Mouse (Mus musculus) layer of hippocampus, adult 9-10 months (tissue): ENCODE results near the gene Ccdc87.
"Not testable (repeated sequence)": the region's sequence is repeated elsewhere in the genome, so short reads cannot be mapped to it uniquely, and the experiment has no call there.

ENCODE experiments used
- DNase-seq: peaks from one replicate; pipeline ENCODE4 v3.0.0; 2022; ENCODE audit warnings: low spot score

The Ccdc87 gene

DNA sequence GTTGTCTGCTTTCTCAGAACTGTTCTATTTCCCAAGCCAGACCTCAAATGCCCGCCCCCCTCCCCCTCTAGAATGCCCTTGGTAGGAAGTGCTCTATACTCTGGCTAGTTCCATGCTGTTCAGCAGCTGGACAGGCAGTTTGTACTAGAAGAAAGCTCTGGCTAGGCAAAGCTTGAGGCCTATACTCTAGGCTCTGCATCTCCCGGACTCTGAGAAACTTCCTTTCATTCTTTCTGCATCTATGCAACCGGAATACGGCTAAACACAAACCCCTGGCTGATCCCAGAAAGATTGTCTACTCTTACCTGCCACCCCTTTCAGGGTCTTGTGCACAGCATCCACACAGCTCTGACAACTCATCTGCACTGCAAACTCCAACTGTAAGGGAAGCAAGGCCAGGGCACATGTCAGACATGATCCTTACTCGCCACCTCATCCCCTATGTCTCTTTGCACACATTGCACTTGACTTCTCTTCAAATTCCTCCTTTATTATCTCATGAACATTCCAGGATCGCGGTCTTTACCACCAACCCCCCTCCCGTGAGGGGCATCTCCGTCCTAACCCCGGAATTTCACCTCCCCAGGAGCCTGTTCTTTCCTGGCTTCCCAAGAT, 533 bp upstream of the Ccdc87 start:
- DNase-seq = no peak

- DNase-seq = no peak
Measured at GRCm38 (mm10) chr19:4840848-4841247, 1.7 kb downstream of the Ccdc87 start.

DNA sequence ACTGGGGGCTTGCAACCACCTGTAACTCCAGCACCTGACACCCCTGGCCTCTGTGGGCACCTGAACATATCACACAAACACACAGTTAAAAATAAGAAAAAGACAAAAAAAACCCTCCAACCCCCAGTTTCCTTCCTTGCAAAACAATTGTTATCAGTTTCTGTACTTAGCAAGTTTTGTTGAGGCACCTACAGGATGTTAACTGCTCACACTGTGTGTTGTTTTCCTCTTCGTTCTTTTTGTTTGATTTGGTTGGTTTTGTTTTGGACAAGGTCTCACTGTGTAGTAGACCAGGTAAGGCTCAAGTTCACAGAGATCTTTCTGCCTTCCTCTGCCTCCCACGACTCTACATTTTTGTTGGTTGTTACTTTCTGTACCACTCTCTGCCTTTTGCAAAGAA, 3.4 kb downstream of the Ccdc87 start:
- no peak for DNase-seq

GRCm38 (mm10) chr19:4845846-4846245, 6.7 kb downstream of the Ccdc87 start:
- DNase-seq = no peak

DNA sequence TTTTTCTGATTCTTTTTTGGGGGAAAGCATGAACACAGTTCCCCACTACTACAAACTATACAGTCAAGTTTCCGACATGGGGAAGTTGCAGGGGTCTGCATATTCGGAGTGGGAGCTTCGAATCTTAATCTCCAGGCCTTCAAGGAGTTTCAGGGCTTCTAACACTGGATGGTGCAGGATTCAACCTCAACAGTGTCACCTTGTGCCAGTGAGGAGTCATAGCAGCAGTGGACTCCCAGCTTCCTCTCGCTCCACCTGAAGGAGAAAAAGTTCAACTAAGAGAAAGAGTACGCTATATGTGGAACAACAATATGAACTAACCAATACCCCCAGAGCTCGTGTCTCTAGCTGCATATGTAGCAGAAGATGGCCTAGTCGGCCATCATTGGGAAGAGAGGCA, 8.3 kb downstream of the Ccdc87 start:
- no peak for DNase-seq

DNA sequence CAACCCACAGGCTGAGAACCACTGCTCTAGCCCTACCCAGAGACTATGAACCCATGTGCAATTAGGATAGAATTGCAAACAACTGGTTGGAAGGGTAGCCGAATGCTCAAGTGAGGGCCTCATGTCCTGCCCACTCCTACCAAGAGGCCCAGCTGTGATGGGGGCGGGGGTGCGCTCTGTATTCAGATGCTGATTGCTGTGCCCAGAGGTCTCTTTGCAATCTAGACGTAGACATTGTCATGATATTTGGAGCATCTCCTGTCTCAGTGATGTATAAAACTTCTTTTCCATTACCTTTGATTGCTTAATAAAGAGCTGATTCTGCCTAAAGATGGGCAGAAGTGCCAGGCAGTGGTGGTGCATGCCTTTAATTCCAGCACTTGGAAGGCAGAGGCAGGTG, 10.6 kb downstream of the Ccdc87 start:
- DNase-seq = no peak

DNA sequence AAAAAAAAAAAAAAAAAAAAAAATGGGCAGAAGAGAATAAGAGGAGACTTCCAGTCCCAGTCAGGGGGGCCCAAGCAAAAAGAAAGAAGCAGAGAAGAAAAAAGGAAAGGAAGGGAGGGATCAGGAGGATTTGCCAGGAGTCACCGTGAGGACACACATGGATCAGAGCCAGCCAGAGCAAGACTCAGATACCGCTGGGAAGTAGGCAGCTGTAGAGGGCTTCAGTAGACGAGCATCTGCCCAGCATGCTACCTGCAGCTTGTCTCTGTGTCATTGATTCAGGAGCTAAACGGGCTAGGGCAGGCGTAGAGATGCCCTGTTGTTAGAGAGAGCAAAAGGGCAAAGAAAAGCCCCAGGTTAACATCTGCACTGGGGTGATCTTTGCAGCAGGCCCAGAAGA, 11.1 kb downstream of the Ccdc87 start:
- DNase-seq = no peak

- peak; percentile 71 for DNase-seq
Measured at GRCm38 (mm10) chr19:4854552-4855469, 15.6 kb downstream of the Ccdc87 start, which contains the start of gene Ctsf. Gene Ctsf, plus strand, starts transcription at chr19:4855130.

DNA sequence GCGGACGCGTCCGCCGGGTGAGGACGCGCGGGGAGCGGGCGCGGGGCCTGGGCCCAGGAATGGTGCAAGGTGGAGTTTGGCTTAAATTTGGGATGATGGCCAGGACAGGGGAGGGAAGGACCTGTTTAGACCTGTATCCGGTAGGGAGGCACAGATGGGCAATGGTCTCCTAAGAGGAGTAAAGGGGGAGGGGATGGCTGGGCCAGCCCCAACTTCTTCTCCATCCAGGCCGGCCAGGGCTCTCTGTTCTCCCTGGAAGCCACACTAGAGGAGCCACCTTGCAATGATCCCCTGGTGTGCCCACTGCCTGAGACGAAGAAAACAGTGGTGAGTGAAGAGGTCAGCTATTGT, 16.3 kb downstream of the Ccdc87 start:
- DNase-seq = no peak

DNA sequence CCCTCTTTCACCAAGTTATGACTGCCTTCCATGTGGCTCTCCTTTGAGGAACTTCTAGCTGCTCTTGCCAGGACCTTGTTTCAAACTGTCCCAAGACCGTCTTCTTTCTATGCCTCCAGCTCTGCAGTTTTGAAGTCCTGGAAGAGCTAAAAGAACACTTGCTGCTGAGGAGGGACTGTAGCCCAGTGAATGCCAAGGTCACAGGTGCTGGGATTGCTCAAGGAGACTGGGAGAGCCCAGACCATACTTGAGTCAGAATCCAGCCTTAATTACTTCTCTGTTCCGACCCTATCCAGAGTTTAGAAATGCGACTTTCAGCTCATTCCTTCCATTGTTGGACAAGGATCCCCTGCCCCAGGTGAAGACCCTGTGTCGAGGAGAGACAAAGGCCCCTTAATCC, 16.8 kb downstream of the Ccdc87 start:
- no peak for DNase-seq

GRCm38 (mm10) chr19:4859081-4859480, 19.9 kb downstream of the Ccdc87 start:
- DNase-seq = no peak

GRCm38 (mm10) chr19:4863048-4863447, 23.9 kb downstream of the Ccdc87 start:
- no peak for DNase-seq

DNA sequence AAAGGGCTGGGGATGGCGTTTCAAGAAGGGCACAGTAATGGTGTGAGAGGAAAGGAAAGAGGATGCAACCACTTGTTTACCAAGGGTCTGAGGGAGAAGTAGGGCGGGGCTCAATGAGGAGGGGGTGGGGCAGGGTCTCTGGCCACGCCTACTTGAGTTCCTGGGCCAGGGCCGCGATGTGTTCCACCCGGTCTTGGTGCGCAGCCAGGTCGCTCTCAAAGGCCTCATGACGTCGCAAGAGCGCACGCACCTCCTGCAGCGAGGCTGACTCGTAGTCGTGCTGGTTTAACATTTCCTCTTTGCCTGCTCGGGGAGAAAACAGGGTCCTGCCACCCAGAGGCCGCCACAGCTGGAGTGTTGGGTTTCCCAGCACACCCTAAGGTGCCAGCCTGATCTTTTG, 26.0 kb downstream of the Ccdc87 start:
- no peak for DNase-seq

GRCm38 (mm10) chr19:4874613-4875012, 35.4 kb downstream of the Ccdc87 start:
- not testable (repeated sequence) for DNase-seq

DNA sequence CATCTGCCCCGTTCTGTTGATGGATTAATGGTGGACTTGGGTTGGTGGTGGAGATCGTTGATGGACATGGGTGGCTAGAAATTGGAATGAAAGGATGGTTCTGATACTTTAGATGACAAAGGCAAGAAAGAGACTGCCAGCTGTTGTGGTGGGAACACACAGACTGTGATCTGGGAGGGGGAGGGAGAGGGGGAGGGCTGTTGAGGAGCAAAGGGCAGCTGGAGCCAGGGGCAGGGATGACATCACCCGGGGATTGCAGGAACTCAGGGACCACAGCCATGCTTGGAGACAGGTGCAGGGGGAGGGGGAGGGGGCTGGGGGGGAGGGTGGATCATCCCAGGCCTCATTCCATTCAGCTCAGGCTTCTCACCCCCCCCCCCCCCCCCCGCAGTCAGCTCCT, 37.1 kb downstream of the Ccdc87 start:
- no peak for DNase-seq

DNA sequence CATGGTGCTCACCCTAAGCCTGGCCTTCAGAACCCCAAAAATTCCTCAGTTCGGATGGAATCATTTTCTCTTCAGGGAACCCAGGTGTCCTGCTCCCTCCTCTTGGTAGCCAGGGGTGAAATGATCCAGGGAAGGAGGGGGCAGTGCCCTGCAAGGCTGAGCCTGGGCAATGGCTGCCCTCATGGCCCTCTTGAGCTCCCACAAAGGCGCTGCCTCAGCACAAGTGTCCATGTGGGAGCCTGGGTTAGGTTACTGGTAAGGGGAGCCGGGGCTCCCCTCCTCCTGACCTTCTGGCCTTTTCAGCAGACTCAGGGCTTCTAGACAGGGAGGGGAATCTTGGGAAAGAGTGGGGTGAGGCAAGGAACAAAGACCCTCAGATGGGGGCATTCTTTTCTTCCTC, 37.6 kb downstream of the Ccdc87 start:
- DNase-seq = no peak

GRCm38 (mm10) chr19:4877785-4878184, 38.6 kb downstream of the Ccdc87 start, which contains the start of gene Actn3:
Gene Actn3, minus strand, starts transcription at chr19:4877909.
- DNase-seq = no peak

DNA sequence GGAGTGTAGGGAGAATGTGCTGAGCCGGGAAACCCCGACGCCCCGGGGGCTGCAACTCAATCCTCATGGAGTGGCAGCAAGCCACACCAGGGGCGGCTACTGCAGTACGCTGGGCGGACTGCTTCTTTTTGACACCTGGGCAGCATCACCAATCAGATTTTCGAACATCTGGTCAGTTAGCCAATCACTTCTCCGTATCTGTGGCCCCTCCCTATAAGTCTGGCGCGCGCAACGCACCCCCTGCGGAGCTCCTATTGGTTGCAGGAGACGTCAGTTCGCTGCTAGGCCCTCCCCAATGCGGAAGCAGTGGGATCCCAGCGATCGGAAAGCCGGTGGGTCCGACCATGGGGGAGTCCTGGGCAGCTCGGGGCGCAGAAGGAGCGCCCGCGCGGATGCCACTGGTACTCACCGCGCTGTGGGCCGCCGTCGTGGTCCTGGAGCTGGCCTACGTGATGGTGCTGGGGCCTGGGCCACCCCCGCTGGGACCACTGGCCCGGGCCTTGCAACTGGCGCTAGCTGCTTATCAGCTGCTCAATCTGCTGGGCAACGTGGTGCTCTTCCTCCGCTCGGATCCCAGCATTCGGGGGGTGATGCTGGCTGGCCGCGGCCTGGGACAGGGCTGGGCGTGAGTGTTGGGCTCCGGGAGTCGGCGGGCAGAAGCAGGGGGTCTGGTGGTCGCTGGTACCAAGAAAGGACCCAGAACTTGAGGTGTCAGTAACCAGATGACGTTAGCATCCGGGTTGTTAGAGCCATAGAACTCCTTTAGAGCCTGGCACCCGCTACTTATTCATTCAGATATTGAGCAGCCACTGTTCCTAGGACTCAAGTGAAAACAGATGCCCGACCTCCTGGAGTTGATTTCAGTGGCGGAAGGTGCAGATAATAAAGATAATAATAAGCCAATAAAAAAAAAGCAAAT, 39.5 kb downstream of the Ccdc87 start, which contains the start of gene Zdhhc24:
Zdhhc24 (plus strand) TSS at position 264 of the 919 bp plus-strand sequence.
- peak; percentile 94 for DNase-seq

DNA sequence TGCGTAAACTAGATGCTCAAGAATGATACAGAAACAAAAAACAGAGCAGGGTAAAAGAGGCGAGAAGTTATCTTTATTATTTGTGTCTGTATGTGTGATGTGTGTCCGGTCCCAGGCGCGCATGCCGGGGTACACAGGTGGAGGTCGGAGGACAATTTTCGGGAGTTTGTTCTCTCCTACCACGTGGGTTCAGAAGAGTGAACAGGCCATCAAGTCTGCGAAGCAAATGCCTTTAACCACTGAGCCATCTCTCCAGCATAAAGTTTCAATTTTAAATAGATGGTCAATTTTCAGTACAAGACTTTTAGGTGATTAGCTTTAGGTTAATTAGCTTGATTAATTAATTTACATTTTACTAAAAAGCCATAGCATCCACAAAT, 40.1 kb downstream of the Ccdc87 start:
- no peak for DNase-seq

DNA sequence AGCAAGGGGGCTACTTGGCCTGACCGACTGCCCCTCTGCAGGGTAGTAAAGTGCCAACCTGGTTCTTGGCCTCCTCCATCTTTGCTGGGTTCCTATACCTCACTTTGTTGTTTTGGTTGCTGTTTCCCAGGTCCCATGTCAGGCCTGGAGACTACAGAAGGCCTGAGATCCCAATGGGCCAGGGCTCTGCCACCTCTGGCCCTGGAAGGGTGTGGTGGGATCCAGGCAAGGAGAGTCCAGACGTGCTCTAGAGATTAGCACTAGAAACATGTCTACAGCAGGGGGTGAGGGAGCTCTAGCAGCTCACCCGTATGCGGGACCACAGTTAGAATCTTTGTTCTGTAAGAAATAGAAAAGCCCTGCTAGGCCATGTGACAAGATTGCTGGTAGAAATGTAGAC, 44.8 kb downstream of the Ccdc87 start:
- no peak for DNase-seq

DNA sequence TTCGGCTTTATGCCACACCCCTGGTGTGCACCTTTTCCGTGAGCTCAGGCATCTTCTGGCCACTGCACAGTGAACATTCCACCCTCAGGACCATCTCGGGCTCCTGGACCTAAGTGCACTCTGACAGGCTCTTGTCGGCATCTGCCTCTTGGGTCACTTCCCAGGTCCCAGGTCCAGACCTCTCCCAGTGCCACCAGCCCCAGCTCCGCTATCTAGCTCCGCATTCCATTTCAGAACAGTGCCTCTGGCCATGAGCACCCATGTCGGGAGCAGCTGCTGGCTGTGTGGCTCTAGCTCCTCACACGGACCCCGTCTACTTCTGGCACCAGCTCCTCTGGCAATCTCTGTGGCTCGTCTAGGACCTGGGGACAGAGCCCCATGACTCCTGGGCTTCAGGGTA, 50.6 kb downstream of the Ccdc87 start:
- no peak for DNase-seq

DNA sequence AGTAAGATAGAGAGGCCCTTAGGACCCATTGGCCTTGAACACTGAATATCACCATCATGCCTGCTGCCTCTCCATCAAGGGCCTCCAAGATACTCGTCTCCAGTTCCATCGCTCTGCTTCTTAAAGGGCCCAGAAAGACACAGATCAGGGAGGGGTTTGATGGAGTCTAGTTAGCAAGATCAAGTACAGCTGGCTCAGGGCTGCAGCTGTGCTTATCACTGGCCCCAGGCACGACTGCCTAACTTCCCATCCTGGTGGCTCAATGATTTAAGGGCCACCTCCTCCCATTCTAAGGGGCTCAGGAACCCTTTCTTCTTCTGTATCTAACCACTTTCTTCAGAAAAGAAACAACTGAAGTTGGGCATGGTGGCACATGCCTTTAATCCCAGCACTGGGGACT, 52.6 kb downstream of the Ccdc87 start:
- no peak for DNase-seq
